Mouse (Mus musculus) liver, embryonic 14.5 days (tissue): ENCODE measurements around the gene Muc4.

Experiments used
- CTCF ChIP-seq: IDR thresholded peaks from 2 replicates; pipeline ENCODE4 v1.5.1; 2016; ENCODE audit warnings: antibody characterized with exemption, low read depth, control low read depth
- EP300 ChIP-seq: IDR thresholded peaks from 2 replicates; pipeline ENCODE4 v1.6.1; 2016; ENCODE audit warnings: antibody characterized with exemption, low read depth

DNA sequence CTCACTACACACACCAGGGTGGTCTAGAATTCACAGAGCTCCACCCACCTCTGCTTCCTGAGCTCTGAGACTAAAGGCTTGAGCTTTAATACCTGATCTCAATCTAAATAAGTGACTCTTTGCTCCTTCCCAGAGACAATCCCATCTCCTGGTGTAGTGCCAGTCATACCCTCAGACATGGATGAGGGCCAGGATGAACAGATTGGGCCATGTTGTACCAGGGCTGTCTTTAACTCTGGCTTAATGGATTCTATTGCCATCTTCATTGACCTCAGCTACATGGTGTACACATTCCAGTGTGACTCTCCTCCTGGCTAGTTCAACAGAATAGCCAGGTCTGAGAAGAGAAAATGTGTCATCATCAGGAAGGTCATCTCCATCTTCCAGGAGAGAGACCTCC, 9.2 kb upstream of the Muc4 start:
- TF ChIP-seq CTCF (no peak), EP300 (no peak)
